Mouse (Mus musculus): ENCODE data around the gene Shmt2.

Gene Shmt2

DNA sequence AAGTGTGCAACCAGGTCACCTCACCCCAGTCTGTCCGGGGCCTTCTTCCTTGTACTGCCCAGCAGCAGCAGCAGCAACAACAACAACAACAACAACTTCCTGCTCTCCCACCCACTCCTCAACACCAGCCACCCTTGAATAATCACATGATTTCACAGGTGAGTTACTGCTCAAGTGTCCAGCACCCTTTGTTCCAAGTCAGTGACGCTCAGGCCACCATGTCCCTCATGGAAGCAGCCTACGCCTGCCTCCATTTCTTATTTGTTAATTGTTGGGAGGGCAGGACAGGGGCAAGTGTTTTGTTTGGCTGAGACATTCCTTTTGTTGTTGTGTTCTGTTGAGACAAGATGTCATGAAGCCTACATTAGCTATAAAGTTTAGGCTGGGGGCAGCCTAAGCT lies 45.7 kb downstream of the Shmt2 start:
- in situ Hi-C loops (cut with MboI): no loop called here

DNA sequence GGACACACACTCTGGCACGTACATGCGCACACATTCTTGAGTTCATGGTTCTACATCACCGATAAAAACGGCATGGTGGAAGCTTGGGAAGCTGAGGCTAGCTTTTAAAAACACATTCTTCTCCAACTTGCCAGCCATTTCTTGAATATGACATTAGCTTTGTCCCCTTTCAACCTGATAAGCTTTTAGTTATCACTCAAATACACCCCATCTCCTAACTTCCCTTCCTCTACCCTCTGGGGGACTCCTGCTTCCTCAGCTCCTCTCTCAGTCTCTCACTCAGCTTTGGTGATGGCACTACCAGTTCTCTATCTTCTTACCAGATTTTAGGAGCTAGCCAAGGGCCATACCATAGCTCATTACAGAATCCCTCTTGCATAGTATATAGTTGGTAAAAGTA lies 47.1 kb downstream of the Shmt2 start:
- in situ Hi-C loops (cut with MboI): no loop called here

DNA sequence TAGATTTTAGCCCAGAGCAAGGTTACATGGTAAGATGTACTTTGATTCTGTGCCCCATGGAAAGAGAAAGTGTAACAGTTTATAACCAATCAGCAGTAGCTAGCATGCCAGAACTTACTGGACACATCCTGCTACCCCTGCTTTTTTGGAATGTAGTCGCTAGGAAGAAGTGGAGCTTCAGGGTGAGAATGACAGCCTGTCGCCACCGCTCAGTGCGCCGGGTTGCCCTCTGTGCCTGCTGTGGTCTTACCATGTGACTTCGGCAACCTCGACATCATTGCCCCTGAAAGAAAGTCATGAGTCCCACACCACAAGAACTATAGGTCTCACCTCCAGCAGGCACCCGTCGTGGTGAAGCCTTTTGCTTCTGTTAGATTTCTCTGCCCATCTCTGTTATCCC lies 49.5 kb downstream of the Shmt2 start:
- in situ Hi-C loops (cut with MboI): no loop called here

DNA sequence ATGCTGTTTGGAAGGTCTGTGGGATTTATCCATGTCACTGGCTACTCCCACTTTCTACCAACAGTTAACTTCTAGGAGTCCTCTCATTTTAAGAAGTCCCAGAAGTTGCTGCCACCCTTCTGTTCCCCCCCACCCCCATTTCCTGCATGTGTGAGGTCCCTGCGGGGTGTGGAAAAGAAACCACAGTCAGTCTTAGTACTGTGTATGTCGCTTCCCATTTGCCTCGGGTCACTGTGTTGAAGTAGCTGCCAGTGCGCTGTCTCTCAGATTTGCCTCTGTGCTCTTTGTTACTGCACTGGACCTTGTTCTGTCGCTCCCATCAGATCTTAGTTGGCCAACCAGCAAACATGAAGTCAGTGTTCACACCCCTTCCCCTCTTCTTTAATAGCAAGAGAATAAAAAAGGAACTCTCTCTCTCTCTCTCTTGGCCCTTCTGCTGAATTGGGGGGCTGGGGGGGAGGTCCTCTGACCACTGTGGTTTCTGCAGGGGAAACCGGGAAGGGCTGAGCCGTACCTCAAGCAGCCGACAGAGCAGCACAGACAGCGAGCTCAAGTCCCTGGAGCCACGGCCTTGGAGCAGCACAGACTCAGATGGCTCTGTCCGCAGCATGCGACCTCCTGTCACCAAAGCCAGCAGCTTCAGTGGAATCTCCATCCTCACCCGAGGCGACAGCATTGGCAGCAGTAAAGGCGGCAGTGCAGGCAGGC lies 50.8 kb downstream of the Shmt2 start:
- in situ Hi-C loops (cut with MboI): no loop called here
